Comparison of ENCODE assay signal across 14 mouse cellular contexts in genomic region chr2:148801491-148801921, GRCm38 (mm10). TPM values are rescaled to one million over a fixed set of nuclear protein-coding genes. Genes with fewer than 3 reads are reported as not detected.
DNase-seq lines count a peak whose midpoint lies in the region; ATAC-seq and TF ChIP-seq lines count a peak whose summit lies in the region.
"Had no signal": no experiment of that assay in that cellular context is flagged by ENCODE, and none has a peak within 500 bp of the region (broad histone marks: within the 10 kb centered on the region; RNA-seq: fewer than 3 reads in every experiment).

No protein-coding gene starts in this region.

- H3K4me1 ChIP-seq in kidney, embryonic 14.5 days (ENCODE audit: control insufficient read depth, insufficient read depth, low read length): no peaks in the 10 kb centered on the region
- H3K4me1 ChIP-seq in kidney, postnatal 0 days (replicated peaks; ENCODE audit: insufficient read depth, low read length): no peaks in the 10 kb centered on the region
- H3K4me1 ChIP-seq in forebrain, embryonic 11.5 days (replicated peaks; ENCODE audit: control insufficient read depth, insufficient read depth, low read length): no peaks in the 10 kb centered on the region
- H3K4me1 ChIP-seq: forebrain, embryonic 10.5 days had no signal

- WGBS in kidney, embryonic 14.5 days: 35% methylated on average over 3 of the region's 3 CpGs
- WGBS in kidney, postnatal 0 days: 21% methylated on average over 3 of the region's 3 CpGs
- WGBS in forebrain, embryonic 11.5 days: 69% methylated on average over 3 of the region's 3 CpGs

- H3K9me3 ChIP-seq in kidney, embryonic 14.5 days (ENCODE audit: control insufficient read depth, low read length): no peaks in the 10 kb centered on the region
- H3K9me3 ChIP-seq in kidney, postnatal 0 days (replicated peaks; ENCODE audit: low read length): no peaks in the 10 kb centered on the region
- H3K9me3 ChIP-seq in forebrain, embryonic 11.5 days (ENCODE audit: control insufficient read depth, low read length): no peaks in the 10 kb centered on the region
- H3K9me3 ChIP-seq: forebrain, embryonic 10.5 days had no signal

- no peak overlapping the region for H3K4me3 ChIP-seq in kidney, embryonic 14.5 days (ENCODE audit: low read length)
- no peak overlapping the region for H3K4me3 ChIP-seq in kidney, postnatal 0 days (replicated peaks; ENCODE audit: low read depth, low read length)
- no peak overlapping the region for H3K4me3 ChIP-seq in gastrocnemius, adult 2 months
- no peak overlapping the region for H3K4me3 ChIP-seq in forebrain, embryonic 11.5 days (ENCODE audit: low read depth, low read length)
- H3K4me3 ChIP-seq: forebrain, embryonic 10.5 days had no signal

- peak; percentile 3 for DNase-seq in kidney, adult 18-20 months
- DNase-seq in cerebellum, adult 11 months: peak; percentile 68
- DNase-seq in cerebellum, postnatal 10 days: peak; percentile 77 to 84
- DNase-seq in kidney, postnatal 0 days (ENCODE audit: low spot score): no peak
- DNase-seq in thymus, postnatal 36 days: no peak
- DNase-seq in gastrocnemius, adult 2 months: no peak
- DNase-seq in forebrain, embryonic 11.5 days (ENCODE audit: low spot score): no peak

- H3K4me2 ChIP-seq in kidney, embryonic 14.5 days (replicated peaks; ENCODE audit: low read depth, low read length): no peak overlapping the region
- H3K4me2 ChIP-seq in kidney, postnatal 0 days (ENCODE audit: low read length): no peak overlapping the region
- no peak overlapping the region for H3K4me2 ChIP-seq in forebrain, embryonic 11.5 days (ENCODE audit: low read depth, low read length, severe bottlenecking)

- intact Hi-C loops in gastrocnemius, adult 2 months (cut with DNase I): no loop called here

- no peaks in the 10 kb centered on the region for H3K36me3 ChIP-seq in kidney, embryonic 14.5 days (ENCODE audit: control insufficient read depth, insufficient read depth, low read length)
- no peaks in the 10 kb centered on the region for H3K36me3 ChIP-seq in kidney, postnatal 0 days (ENCODE audit: insufficient read depth, low read length)
- no peaks in the 10 kb centered on the region for H3K36me3 ChIP-seq in forebrain, embryonic 11.5 days (ENCODE audit: control insufficient read depth, insufficient read depth, low read length)
- H3K36me3 ChIP-seq: forebrain, embryonic 10.5 days had no signal

- ATAC-seq in kidney, embryonic 14.5 days (ENCODE audit: low FRiP score, low TSS enrichment): no peak
- peak; percentile 61; the same call in 1 of the 2 replicates for ATAC-seq in kidney, postnatal 0 days (replicated peaks; ENCODE audit: low FRiP score, low read depth)
- ATAC-seq in forebrain, embryonic 11.5 days (replicated peaks; ENCODE audit: low FRiP score): no peak

- no peak for TF ChIP-seq CTCF in kidney, postnatal 0 days (IDR thresholded peaks at IDR 0.05; ENCODE audit: low read depth)
- TF ChIP-seq CTCF in gastrocnemius, adult 2 months (IDR thresholded peaks at IDR 0.05): no peak

- no peaks in the 10 kb centered on the region for H3K27me3 ChIP-seq in kidney, embryonic 14.5 days (ENCODE audit: control insufficient read depth, insufficient read depth, low read length)
- no peaks in the 10 kb centered on the region for H3K27me3 ChIP-seq in kidney, postnatal 0 days (ENCODE audit: insufficient read depth, low read length)
- H3K27me3 ChIP-seq in forebrain, embryonic 11.5 days (ENCODE audit: control insufficient read depth, insufficient read depth, low read length): no peaks in the 10 kb centered on the region

- H3K9ac ChIP-seq in kidney, embryonic 14.5 days (ENCODE audit: low read depth, low read length): no peak overlapping the region
- H3K9ac ChIP-seq in kidney, postnatal 0 days (ENCODE audit: low read depth, low read length): no peak overlapping the region
- H3K9ac ChIP-seq in forebrain, embryonic 11.5 days (ENCODE audit: low read length): no peak overlapping the region

- no peak overlapping the region for H3K27ac ChIP-seq in kidney, embryonic 14.5 days (ENCODE audit: low read depth, low read length)
- H3K27ac ChIP-seq in kidney, postnatal 0 days: no peak overlapping the region
- no peak overlapping the region for H3K27ac ChIP-seq in gastrocnemius, adult 2 months
- H3K27ac ChIP-seq in forebrain, embryonic 11.5 days (ENCODE audit: low read depth, low read length): no peak overlapping the region
- H3K27ac ChIP-seq: forebrain, embryonic 10.5 days; macrophage had no signal

RNA-seq across cellular contexts. Expression of gene Cst8, which starts 2.9 kb away (rescaled TPM):
- polyA plus RNA-seq in kidney, embryonic 14.5 days (2014; fragmentation: Nextera tagmentation; extraction: Ambion mirVana): not detected in 2 replicates
- not detected in 2 replicates for polyA plus RNA-seq in kidney, postnatal 0 days (2015; fragmentation: Nextera tagmentation; extraction: Ambion mirVana)
- total RNA-seq in gastrocnemius, adult 2 months (2021): not detected
- not detected in 2 replicates for polyA plus RNA-seq in forebrain, embryonic 11.5 days (2014; fragmentation: Nextera tagmentation; extraction: Ambion mirVana)
- total RNA-seq: heart, postnatal 10 days; layer of hippocampus, postnatal 14 days had no signal
- polyA plus RNA-seq: cortical plate, adult 2 months; forebrain, embryonic 10.5 days; macrophage; small intestine, adult 2 months had no signal

RNA-seq across cellular contexts. Expression of gene Cst12, which starts 12.3 kb away (rescaled TPM):
- polyA plus RNA-seq in kidney, embryonic 14.5 days (2014; fragmentation: Nextera tagmentation; extraction: Ambion mirVana): not detected in 2 replicates
- not detected in 2 replicates for polyA plus RNA-seq in kidney, postnatal 0 days (2015; fragmentation: Nextera tagmentation; extraction: Ambion mirVana)
- total RNA-seq in gastrocnemius, adult 2 months (2021): not detected
- not detected in 2 replicates for polyA plus RNA-seq in forebrain, embryonic 11.5 days (2014; fragmentation: Nextera tagmentation; extraction: Ambion mirVana)
- polyA plus RNA-seq: cortical plate, adult 2 months; forebrain, embryonic 10.5 days; macrophage; small intestine, adult 2 months had no signal

RNA-seq across cellular contexts. Expression of gene Cst13, which starts 18.4 kb away (rescaled TPM):
- polyA plus RNA-seq in kidney, embryonic 14.5 days (2014; fragmentation: Nextera tagmentation; extraction: Ambion mirVana): not detected in 2 replicates
- not detected in 2 replicates for polyA plus RNA-seq in kidney, postnatal 0 days (2015; fragmentation: Nextera tagmentation; extraction: Ambion mirVana)
- total RNA-seq in gastrocnemius, adult 2 months (2021): not detected
- not detected in 2 replicates for polyA plus RNA-seq in forebrain, embryonic 11.5 days (2014; fragmentation: Nextera tagmentation; extraction: Ambion mirVana)
- total RNA-seq: heart, postnatal 10 days; layer of hippocampus, postnatal 14 days had no signal
- polyA plus RNA-seq: cortical plate, adult 2 months; forebrain, embryonic 10.5 days; macrophage; small intestine, adult 2 months had no signal

RNA-seq across cellular contexts. Expression of gene 8030411F24Rik, which starts 19.7 kb away (rescaled TPM):
- not detected in 2 replicates for polyA plus RNA-seq in kidney, embryonic 14.5 days (2014; fragmentation: Nextera tagmentation; extraction: Ambion mirVana)
- polyA plus RNA-seq in kidney, postnatal 0 days (2015; fragmentation: Nextera tagmentation; extraction: Ambion mirVana): not detected in 2 replicates
- not detected for total RNA-seq in gastrocnemius, adult 2 months (2021)
- polyA plus RNA-seq in forebrain, embryonic 11.5 days (2014; fragmentation: Nextera tagmentation; extraction: Ambion mirVana): not detected in 2 replicates
- total RNA-seq: heart, postnatal 10 days; layer of hippocampus, postnatal 14 days had no signal
- polyA plus RNA-seq: cortical plate, adult 2 months; forebrain, embryonic 10.5 days; macrophage; small intestine, adult 2 months had no signal

RNA-seq across cellular contexts. Expression of gene Cst11, which starts 30.2 kb away (rescaled TPM):
- not detected in 2 replicates for polyA plus RNA-seq in kidney, embryonic 14.5 days (2014; fragmentation: Nextera tagmentation; extraction: Ambion mirVana)
- not detected in 2 replicates for polyA plus RNA-seq in kidney, postnatal 0 days (2015; fragmentation: Nextera tagmentation; extraction: Ambion mirVana)
- total RNA-seq in gastrocnemius, adult 2 months (2021): not detected
- polyA plus RNA-seq in forebrain, embryonic 11.5 days (2014; fragmentation: Nextera tagmentation; extraction: Ambion mirVana): not detected in 2 replicates
- total RNA-seq: heart, postnatal 10 days; layer of hippocampus, postnatal 14 days had no signal
- polyA plus RNA-seq: cortical plate, adult 2 months; forebrain, embryonic 10.5 days; macrophage; small intestine, adult 2 months had no signal

Comparison
In these comparisons a context has a peak if more than half of its experiments do, and no peak if none do; other contexts are left out.
1. DNase-seq: peak in kidney, adult 18-20 months (single experiment), cerebellum, adult 11 months (single experiment) and cerebellum, postnatal 10 days (2 of 2); none in kidney, postnatal 0 days (single experiment), thymus, postnatal 36 days (0 of 2), gastrocnemius, adult 2 months (single experiment) and forebrain, embryonic 11.5 days (single experiment).